Mouse (Mus musculus) midbrain, postnatal 0 days (tissue): Measurements from ENCODE around the gene Bcl7a. TPM values are rescaled to one million over a fixed set of nuclear protein-coding genes. Genes with fewer than 3 reads are reported as not detected.

Experiments
- ATAC-seq: fragments of 200-750 bp; cut with Nextera tagmentation; 2 replicates; pipeline ENCODE4 v1.8.0; 2017; ENCODE audit warnings: moderate number of reproducible peaks, mild to moderate bottlenecking, moderate TSS enrichment, moderate library complexity; ENCODE audit not compliant: low FRiP score
- DNase-seq: peaks from one replicate; pipeline ENCODE4 v3.0.0-alpha.2; 2015; ENCODE audit warnings: low spot score
- H3K27ac ChIP-seq: fragments of 300-500 bp; sonication (generic); 2 replicates; pipeline ENCODE4 v1.5.1; 2014; ENCODE audit warnings: low read depth, mild to moderate bottlenecking, low read length, mixed read lengths
- H3K27me3 ChIP-seq: fragments of 300-500 bp; sonication (generic); 2 replicates; pipeline ENCODE4 v1.6.1; 2014; ENCODE audit warnings: low read length, control low read depth, mixed read lengths; ENCODE audit not compliant: insufficient read depth
- H3K36me3 ChIP-seq: fragments of 300-500 bp; sonication (generic); 2 replicates; pipeline ENCODE4 v1.6.1; 2014; ENCODE audit warnings: low read length, control low read depth, mixed read lengths; ENCODE audit not compliant: insufficient read depth
- H3K4me1 ChIP-seq: fragments of 300-500 bp; sonication (generic); 2 replicates; pipeline ENCODE4 v1.6.1; 2014; ENCODE audit warnings: mild to moderate bottlenecking, control low read depth, antibody characterized with exemption, low read length, mixed read lengths; ENCODE audit not compliant: insufficient read depth
- H3K4me2 ChIP-seq: fragments of 300-500 bp; sonication (generic); 2 replicates; pipeline ENCODE4 v1.6.1; 2014; ENCODE audit warnings: low read depth, mild to moderate bottlenecking, low read length, mixed read lengths; ENCODE audit not compliant: poor library complexity, severe bottlenecking
- H3K4me3 ChIP-seq: fragments of 300-500 bp; sonication (generic); 2 replicates; pipeline ENCODE4 v1.5.1; 2014; ENCODE audit warnings: low read depth, mild to moderate bottlenecking, low read length, moderate library complexity
- H3K9ac ChIP-seq: fragments of 300-500 bp; sonication (generic); replicated peaks from 2 replicates; pipeline ENCODE4 v1.6.1; 2014; ENCODE audit warnings: mild to moderate bottlenecking, low read length, moderate library complexity, mixed read lengths; ENCODE audit not compliant: poor library complexity, severe bottlenecking
- H3K9me3 ChIP-seq: fragments of 300-500 bp; sonication (generic); 2 replicates; pipeline ENCODE4 v1.6.1; 2016; ENCODE audit warnings: low read length, control low read depth
- CTCF ChIP-seq: IDR thresholded peaks from 2 replicates; pipeline ENCODE4 v1.5.1; 2016; ENCODE audit warnings: antibody characterized with exemption, mild to moderate bottlenecking
- WGBS: fragments of 180-500 bp; shearing (Covaris S2); extraction: QIAGEN DNeasy Blood & Tissue Kit; methylation state at CpG from one replicate; pipeline ENCODE4 v1.1.7; 2014; 5-methylcytosine and 5-hydroxymethylcytosine counted together
- polyA plus RNA-seq: library from polyadenylated mRNA; unstranded; fragments of >200 nt; fragmentation: Nextera tagmentation; extraction: Ambion mirVana; gene quantifications from 2 replicates; pipeline ENCODE4 v1.2.1, GENCODE M21; 2015
- total RNA-seq: library from RNA; depleted of rRNA; stranded (reverse); fragments of >200 nt; gene quantifications from 2 replicates; pipeline ENCODE4 v1.2.3, GENCODE M21; 2014

Bcl7a gene
- total and polyA plus RNA-seq, 2 experiments from 2014 or later, result 21.6 to 40.7 TPM

DNA sequence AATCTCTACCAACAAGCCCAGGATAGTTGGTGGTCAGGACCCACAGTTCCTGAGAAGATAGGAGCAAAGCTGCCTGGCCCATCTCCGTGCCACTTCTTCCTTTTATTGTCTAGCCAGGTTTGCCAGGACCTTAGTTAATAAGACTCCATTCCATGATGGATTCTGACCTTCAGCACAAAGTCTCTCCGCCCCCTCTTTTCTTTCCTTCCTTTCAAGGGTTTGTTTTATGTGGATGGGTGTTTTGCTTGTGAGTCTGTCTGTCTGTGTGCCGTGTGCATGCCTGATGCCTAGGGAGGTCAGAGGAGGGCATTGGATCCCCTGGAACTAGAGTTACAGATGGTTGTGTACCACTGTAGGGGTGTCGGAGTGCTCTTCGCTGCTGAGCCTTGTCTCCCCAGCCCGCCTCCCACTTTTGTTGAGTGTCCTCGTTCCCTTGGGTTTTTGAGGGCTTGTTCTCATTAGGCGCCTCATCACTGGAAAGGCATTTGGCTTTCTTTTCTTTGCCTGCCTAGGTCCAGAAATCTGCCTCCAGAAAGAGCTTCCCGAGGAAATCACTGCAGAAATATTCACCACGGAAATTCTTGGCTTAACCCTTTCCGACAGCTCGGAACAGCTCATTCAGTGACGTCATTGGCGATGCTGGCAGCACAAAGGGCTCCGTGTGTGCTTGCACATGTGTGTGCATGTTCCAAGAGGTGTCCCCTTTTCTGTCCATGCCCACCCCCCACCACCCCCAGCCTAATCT is 17.5 kb upstream of the Bcl7a start:
- DNase-seq, result no peak
- no peak overlapping the region for H3K4me2 ChIP-seq

DNA sequence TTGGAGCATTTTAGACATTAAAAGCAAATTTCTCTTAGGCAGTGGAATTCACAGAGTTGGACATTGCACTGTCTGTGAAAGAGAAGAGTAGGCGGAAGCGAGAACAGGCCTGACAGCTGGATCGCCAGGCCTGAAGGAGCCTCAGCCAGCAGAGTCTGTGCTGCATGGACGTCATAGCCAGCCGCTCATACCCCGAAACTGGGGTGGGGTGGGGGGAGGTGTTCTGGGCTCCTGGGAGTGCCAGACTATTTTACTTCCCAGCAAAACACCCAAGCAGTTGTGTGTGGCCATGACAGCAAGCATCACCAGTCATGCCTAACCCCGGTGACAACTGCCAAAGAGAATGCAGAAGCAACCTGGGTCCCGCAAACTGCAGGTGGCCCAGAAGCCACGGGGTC is 16.9 kb upstream of the Bcl7a start:
- Histone ChIP-seq H3K4me1 (0 out of 2 replicates have a peak, but pooled peaks cover 4% of the 10 kb centered on the region), H3K27me3 (no peaks in the 10 kb centered on the region), H3K36me3 (no peaks in the 10 kb centered on the region), H3K9me3 (no peaks in the 10 kb centered on the region), H3K4me2 (no peak overlapping the region), H3K4me3 (no peak overlapping the region), H3K9ac (no peak overlapping the region), H3K27ac (no peak overlapping the region)
- ATAC-seq, result no peak
- TF ChIP-seq CTCF, result no peak
- 65% methylated on average over 9 of the region's 9 CpGs for WGBS
- DNase-seq, result no peak

More for the DNA sequence above, 17.5 kb upstream of the Bcl7a start:
- 57% methylated on average over 15 of the region's 15 CpGs for WGBS
- H3K36me3 ChIP-seq, result no peaks in the 10 kb centered on the region
- H3K4me1 ChIP-seq, result 0 out of 2 replicates have a peak, but pooled peaks cover 4% of the 10 kb centered on the region
- no peaks in the 10 kb centered on the region for H3K9me3 ChIP-seq
- no peak for TF ChIP-seq CTCF
- H3K27me3 ChIP-seq, result no peaks in the 10 kb centered on the region
- H3K9ac ChIP-seq, result no peak overlapping the region
- no peak overlapping the region for H3K27ac ChIP-seq
- ATAC-seq, result no peak
- H3K4me3 ChIP-seq, result no peak overlapping the region

DNA sequence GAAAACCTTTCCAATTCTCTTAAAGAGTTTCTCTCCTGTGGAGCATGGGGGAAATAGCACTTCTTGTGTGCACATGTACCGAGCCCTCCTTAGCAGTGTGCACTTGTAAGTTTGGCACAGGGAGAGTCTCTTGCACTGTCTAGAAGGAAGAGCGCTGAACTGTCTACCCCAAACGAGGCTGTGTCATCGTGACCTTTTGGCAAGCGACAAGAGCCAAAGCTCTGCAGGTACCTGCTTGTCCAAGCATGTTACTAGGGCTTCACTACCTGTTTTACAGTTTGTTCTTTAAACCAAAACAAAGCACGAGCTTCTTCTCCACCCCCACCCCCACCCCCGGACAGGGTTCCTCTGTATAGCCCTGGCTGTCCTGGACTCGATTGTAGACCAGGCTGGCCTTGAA is 15.9 kb upstream of the Bcl7a start:
- H3K9me3 ChIP-seq, result no peaks in the 10 kb centered on the region
- no peak overlapping the region for H3K27ac ChIP-seq
- no peak overlapping the region for H3K4me2 ChIP-seq
- ATAC-seq, result no peak
- no peak overlapping the region for H3K9ac ChIP-seq
- no peaks in the 10 kb centered on the region for H3K27me3 ChIP-seq
- H3K36me3 ChIP-seq, result no peaks in the 10 kb centered on the region
- DNase-seq, result no peak
- 0 out of 2 replicates have a peak, but pooled peaks cover 4% of the 10 kb centered on the region for H3K4me1 ChIP-seq
- no peak for TF ChIP-seq CTCF
- 88% methylated on average over 8 of the region's 8 CpGs for WGBS
- H3K4me3 ChIP-seq, result no peak overlapping the region

DNA sequence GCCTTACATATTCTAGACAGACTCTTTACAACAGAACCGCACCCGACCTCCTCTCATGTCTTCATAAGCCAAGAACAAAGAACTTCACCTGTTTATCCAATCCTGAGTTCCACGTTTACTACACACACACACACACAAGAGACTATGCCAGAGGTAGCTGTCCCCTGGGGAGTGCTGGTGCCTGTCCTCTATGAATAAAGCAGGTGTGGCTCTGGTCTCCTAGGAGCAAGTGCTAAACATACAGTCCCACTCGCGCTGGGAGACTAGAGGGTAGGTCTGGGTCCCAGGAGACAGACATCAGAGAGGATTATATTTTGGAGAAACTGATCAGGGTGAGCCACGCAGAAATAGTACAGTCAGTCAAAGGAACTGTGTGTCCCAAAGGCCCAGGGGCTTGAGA is 10.1 kb upstream of the Bcl7a start:
- Histone ChIP-seq H3K27me3 (no peaks in the 10 kb centered on the region), H3K36me3 (no peaks in the 10 kb centered on the region), H3K27ac (no peak overlapping the region), H3K9ac (no peak overlapping the region), H3K4me3 (no peak overlapping the region), H3K9me3 (no peaks in the 10 kb centered on the region), H3K4me1 (no peaks in the 10 kb centered on the region), H3K4me2 (no peak overlapping the region)
- TF ChIP-seq CTCF, result no peak
- DNase-seq (no peak), ATAC-seq (no peak)
- 77% methylated on average over 6 of the region's 6 CpGs for WGBS

DNA sequence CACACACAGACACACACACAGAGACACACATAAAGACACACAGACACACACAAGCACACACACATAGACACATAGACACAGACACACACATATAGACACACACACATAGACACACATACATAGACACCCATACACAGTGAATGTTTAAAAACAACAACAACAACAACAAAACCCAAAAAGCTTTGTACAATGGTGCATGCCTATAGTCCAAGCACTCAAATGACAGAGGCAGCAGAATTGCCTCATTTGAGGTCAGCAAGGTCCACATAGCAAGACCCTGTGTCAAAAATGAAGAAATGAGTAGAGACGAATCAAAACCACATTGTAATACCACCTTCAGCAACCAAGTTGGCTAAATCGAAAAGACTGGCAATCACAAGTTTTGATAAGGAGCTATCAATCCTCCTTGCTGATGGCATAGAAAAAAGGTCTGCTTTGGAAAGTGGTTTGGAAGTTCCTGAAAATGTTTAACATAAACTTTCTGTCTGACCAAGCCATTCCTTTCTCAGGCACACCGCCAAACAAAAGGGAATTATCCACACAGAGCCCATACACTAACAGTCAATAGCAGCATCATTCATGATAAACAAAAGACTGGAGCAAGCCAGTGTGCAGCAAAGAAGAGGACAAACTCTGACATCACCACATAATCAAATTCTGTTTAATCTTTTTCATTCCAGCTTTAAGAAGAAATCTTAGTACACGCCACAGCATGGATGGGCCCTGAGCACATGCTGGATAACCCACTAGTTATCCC is 7.3 kb upstream of the Bcl7a start:
- no peak for TF ChIP-seq CTCF
- no peak for DNase-seq
- no peaks in the 10 kb centered on the region for H3K36me3 ChIP-seq

DNA sequence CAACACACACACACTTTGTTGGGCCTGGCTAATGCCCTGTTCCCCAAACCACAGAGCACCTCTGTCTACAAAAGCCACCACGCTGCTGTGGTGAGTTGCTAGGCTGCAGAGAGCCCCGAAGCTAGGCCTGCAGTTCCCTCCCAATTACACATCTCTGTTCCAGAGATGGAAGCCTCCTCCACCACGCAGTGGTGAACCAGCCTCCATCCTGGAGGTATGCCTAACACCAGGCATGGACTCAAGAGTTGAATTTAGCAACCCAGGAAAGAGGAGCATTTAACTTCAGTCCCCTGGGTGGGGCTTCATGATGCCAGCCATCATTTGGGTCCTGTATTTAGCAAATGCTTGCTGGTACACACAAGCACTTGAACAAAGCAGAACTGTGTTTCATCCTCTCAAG is 5.2 kb upstream of the Bcl7a start:
- H3K9ac ChIP-seq, result no peak overlapping the region
- H3K4me3 ChIP-seq, result no peak overlapping the region
- no peaks in the 10 kb centered on the region for H3K36me3 ChIP-seq
- WGBS, result 74% methylated on average over 3 of the region's 3 CpGs
- H3K27ac ChIP-seq, result no peak overlapping the region
- H3K9me3 ChIP-seq, result no peaks in the 10 kb centered on the region
- DNase-seq (no peak), ATAC-seq (no peak)
- H3K27me3 ChIP-seq, result no peaks in the 10 kb centered on the region
- no peaks in the 10 kb centered on the region; the same call in 1 of the 2 replicates for H3K4me1 ChIP-seq
- no peak overlapping the region for H3K4me2 ChIP-seq
- TF ChIP-seq CTCF, result no peak

More for the DNA sequence above, 7.3 kb upstream of the Bcl7a start:
- no peak for ATAC-seq
- Histone ChIP-seq H3K4me1 (no peaks in the 10 kb centered on the region), H3K27me3 (no peaks in the 10 kb centered on the region), H3K27ac (no peak overlapping the region), H3K4me2 (no peak overlapping the region), H3K9me3 (no peaks in the 10 kb centered on the region), H3K4me3 (no peak overlapping the region), H3K9ac (no peak overlapping the region)
- 38% methylated on average over 4 of the region's 4 CpGs for WGBS
